Mouse (Mus musculus): ENCODE measurements around the gene Brk1.

The Brk1 gene

GRCm38 (mm10) chr6:113660492-113661352, 56.1 kb downstream of the Brk1 start:
- no peak for DNase-seq (ENCODE audit: low spot score)

GRCm38 (mm10) chr6:113661353-113662241, 57.0 kb downstream of the Brk1 start:
- DNase-seq (ENCODE audit: low spot score) = no peak

GRCm38 (mm10) chr6:113662964-113663700, 58.6 kb downstream of the Brk1 start:
- DNase-seq (ENCODE audit: low spot score) = no peak

DNA sequence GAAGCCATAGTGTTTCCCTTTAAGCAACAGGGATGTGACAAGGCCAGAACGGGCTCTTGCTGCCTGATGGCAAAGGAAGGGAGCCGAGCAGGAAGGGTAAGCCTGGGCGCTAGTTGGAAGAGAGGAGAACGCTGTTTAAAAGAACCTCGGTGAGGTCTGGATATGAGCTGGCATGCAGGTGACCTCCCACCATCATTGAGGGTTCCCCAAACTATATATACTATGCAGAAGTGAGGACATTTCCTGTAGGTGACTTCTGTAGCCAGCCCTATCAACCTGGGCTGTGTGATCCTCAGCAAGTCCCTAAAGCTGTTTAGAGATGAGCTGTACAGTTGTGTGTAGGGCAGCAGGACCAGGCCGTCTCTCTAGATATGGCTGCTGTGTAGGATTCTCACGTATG, 59.7 kb downstream of the Brk1 start:
- no peak for DNase-seq (ENCODE audit: low spot score)

Measured in urinary bladder, postnatal 25 days (tissue).